Mouse (Mus musculus): Measurements from ENCODE around the gene Creg1. TPM values are rescaled to one million over a fixed set of nuclear protein-coding genes. Genes with fewer than 3 reads are reported as not detected.

Gene Creg1
- polyA plus RNA-seq, 1 experiment, result 27.0 TPM

GRCm38 (mm10) chr1:165738985-165739384 lies 24.6 kb upstream of the Creg1 start:
- Histone ChIP-seq H3K27ac (ENCODE audit: insufficient read depth, low read length) (no peak overlapping the region), H3K4me1 (ENCODE audit: control insufficient read depth, insufficient read depth, low read length) (no peaks in the 10 kb centered on the region), H3K9ac (ENCODE audit: low read depth, poor library complexity, severe bottlenecking) (no peak overlapping the region), H3K36me3 (ENCODE audit: control insufficient read depth, insufficient read depth, low read length, poor library complexity, severe bottlenecking) (no peaks in the 10 kb centered on the region), H3K27me3 (ENCODE audit: control insufficient read depth, insufficient read depth, low read length, poor library complexity, severe bottlenecking) (no peaks in the 10 kb centered on the region), H3K4me3 (ENCODE audit: low read depth, low read length) (no peak overlapping the region), H3K9me3 (replicated peaks; ENCODE audit: control insufficient read depth, insufficient read depth, low read length, poor library complexity, severe bottlenecking) (no peaks in the 10 kb centered on the region)
- no peak for TF ChIP-seq CTCF (IDR thresholded peaks at IDR 0.05; ENCODE audit: low read depth, low read length)
- TF ChIP-seq EP300 (IDR thresholded peaks at IDR 0.05; ENCODE audit: insufficient read depth, low read depth, low read length), result no peak
- no peak for TF ChIP-seq POLR2A (IDR thresholded peaks at IDR 0.05; ENCODE audit: insufficient read depth, low read length)

GRCm38 (mm10) chr1:165741989-165742388 lies 21.6 kb upstream of the Creg1 start:
- Histone ChIP-seq H3K27ac (ENCODE audit: insufficient read depth, low read length) (no peak overlapping the region), H3K9me3 (replicated peaks; ENCODE audit: control insufficient read depth, insufficient read depth, low read length, poor library complexity, severe bottlenecking) (no peaks in the 10 kb centered on the region), H3K9ac (ENCODE audit: low read depth, poor library complexity, severe bottlenecking) (no peak overlapping the region), H3K4me3 (ENCODE audit: low read depth, low read length) (no peak overlapping the region), H3K27me3 (ENCODE audit: control insufficient read depth, insufficient read depth, low read length, poor library complexity, severe bottlenecking) (no peaks in the 10 kb centered on the region), H3K4me1 (ENCODE audit: control insufficient read depth, insufficient read depth, low read length) (no peaks in the 10 kb centered on the region), H3K36me3 (ENCODE audit: control insufficient read depth, insufficient read depth, low read length, poor library complexity, severe bottlenecking) (no peaks in the 10 kb centered on the region)
- TF ChIP-seq CTCF (IDR thresholded peaks at IDR 0.05; ENCODE audit: low read depth, low read length), result no peak
- no peak for TF ChIP-seq EP300 (IDR thresholded peaks at IDR 0.05; ENCODE audit: insufficient read depth, low read depth, low read length)
- TF ChIP-seq POLR2A (IDR thresholded peaks at IDR 0.05; ENCODE audit: insufficient read depth, low read length), result no peak

GRCm38 (mm10) chr1:165748053-165748452 lies 15.5 kb upstream of the Creg1 start:
- TF ChIP-seq POLR2A (IDR thresholded peaks at IDR 0.05; ENCODE audit: insufficient read depth, low read length) (no peak), EP300 (IDR thresholded peaks at IDR 0.05; ENCODE audit: insufficient read depth, low read depth, low read length) (no peak), CTCF (IDR thresholded peaks at IDR 0.05; ENCODE audit: low read depth, low read length) (no peak)
- Histone ChIP-seq H3K9ac (ENCODE audit: low read depth, poor library complexity, severe bottlenecking) (no peak overlapping the region), H3K4me1 (ENCODE audit: control insufficient read depth, insufficient read depth, low read length) (no peaks in the 10 kb centered on the region), H3K27me3 (ENCODE audit: control insufficient read depth, insufficient read depth, low read length, poor library complexity, severe bottlenecking) (no peaks in the 10 kb centered on the region), H3K9me3 (replicated peaks; ENCODE audit: control insufficient read depth, insufficient read depth, low read length, poor library complexity, severe bottlenecking) (no peaks in the 10 kb centered on the region), H3K4me3 (ENCODE audit: low read depth, low read length) (no peak overlapping the region), H3K36me3 (ENCODE audit: control insufficient read depth, insufficient read depth, low read length, poor library complexity, severe bottlenecking) (no peaks in the 10 kb centered on the region), H3K27ac (ENCODE audit: insufficient read depth, low read length) (no peak overlapping the region)

GRCm38 (mm10) chr1:165751142-165751541 lies 12.4 kb upstream of the Creg1 start:
- Histone ChIP-seq H3K27ac (ENCODE audit: insufficient read depth, low read length) (no peak overlapping the region), H3K9me3 (replicated peaks; ENCODE audit: control insufficient read depth, insufficient read depth, low read length, poor library complexity, severe bottlenecking) (no peaks in the 10 kb centered on the region), H3K27me3 (ENCODE audit: control insufficient read depth, insufficient read depth, low read length, poor library complexity, severe bottlenecking) (no peaks in the 10 kb centered on the region), H3K36me3 (ENCODE audit: control insufficient read depth, insufficient read depth, low read length, poor library complexity, severe bottlenecking) (no peaks in the 10 kb centered on the region), H3K4me3 (ENCODE audit: low read depth, low read length) (no peak overlapping the region), H3K9ac (ENCODE audit: low read depth, poor library complexity, severe bottlenecking) (no peak overlapping the region), H3K4me1 (ENCODE audit: control insufficient read depth, insufficient read depth, low read length) (no peaks in the 10 kb centered on the region)
- TF ChIP-seq CTCF (IDR thresholded peaks at IDR 0.05; ENCODE audit: low read depth, low read length) (no peak), EP300 (IDR thresholded peaks at IDR 0.05; ENCODE audit: insufficient read depth, low read depth, low read length) (no peak), POLR2A (IDR thresholded peaks at IDR 0.05; ENCODE audit: insufficient read depth, low read length) (no peak)

GRCm38 (mm10) chr1:165751838-165752237 lies 11.7 kb upstream of the Creg1 start:
- no peaks in the 10 kb centered on the region for H3K4me1 ChIP-seq (ENCODE audit: control insufficient read depth, insufficient read depth, low read length)
- H3K36me3 ChIP-seq (ENCODE audit: control insufficient read depth, insufficient read depth, low read length, poor library complexity, severe bottlenecking), result no peaks in the 10 kb centered on the region
- no peak overlapping the region for H3K27ac ChIP-seq (ENCODE audit: insufficient read depth, low read length)
- H3K9ac ChIP-seq (ENCODE audit: low read depth, poor library complexity, severe bottlenecking), result no peak overlapping the region
- H3K27me3 ChIP-seq (ENCODE audit: control insufficient read depth, insufficient read depth, low read length, poor library complexity, severe bottlenecking), result no peaks in the 10 kb centered on the region
- no peak overlapping the region for H3K4me3 ChIP-seq (ENCODE audit: low read depth, low read length)
- no peaks in the 10 kb centered on the region for H3K9me3 ChIP-seq (replicated peaks; ENCODE audit: control insufficient read depth, insufficient read depth, low read length, poor library complexity, severe bottlenecking)
- TF ChIP-seq POLR2A (IDR thresholded peaks at IDR 0.05; ENCODE audit: insufficient read depth, low read length), result no peak
- TF ChIP-seq CTCF (IDR thresholded peaks at IDR 0.05; ENCODE audit: low read depth, low read length), result no peak
- TF ChIP-seq EP300 (IDR thresholded peaks at IDR 0.05; ENCODE audit: insufficient read depth, low read depth, low read length), result no peak

- no peaks in the 10 kb centered on the region for H3K4me1 ChIP-seq (ENCODE audit: control insufficient read depth, insufficient read depth, low read length)
- H3K9ac ChIP-seq (ENCODE audit: low read depth, poor library complexity, severe bottlenecking), result no peak overlapping the region
- H3K9me3 ChIP-seq (replicated peaks; ENCODE audit: control insufficient read depth, insufficient read depth, low read length, poor library complexity, severe bottlenecking), result no peaks in the 10 kb centered on the region
- TF ChIP-seq EP300 (IDR thresholded peaks at IDR 0.05; ENCODE audit: insufficient read depth, low read depth, low read length), result no peak
- no peaks in the 10 kb centered on the region for H3K36me3 ChIP-seq (ENCODE audit: control insufficient read depth, insufficient read depth, low read length, poor library complexity, severe bottlenecking)
- H3K27ac ChIP-seq (ENCODE audit: insufficient read depth, low read length), result no peak overlapping the region
- no peaks in the 10 kb centered on the region for H3K27me3 ChIP-seq (ENCODE audit: control insufficient read depth, insufficient read depth, low read length, poor library complexity, severe bottlenecking)
- no peak overlapping the region for H3K4me3 ChIP-seq (ENCODE audit: low read depth, low read length)
These were observed 9.3 kb upstream of the Creg1 start for GRCm38 (mm10) chr1:165754205-165754604.

Measured in ES-Bruce4 (cell line).